Mouse (Mus musculus) c-Kit-negative CD71-positive TER-119-positive erythroid progenitor cells, embryonic 14.5 days (primary cell): ENCODE measurements around the gene Ssx9.
"Not testable (repeated sequence)": the region's sequence is repeated elsewhere in the genome, so short reads cannot be mapped to it uniquely, and the experiment has no call there.

Source experiments
- DNase-seq: peaks from one replicate; pipeline ENCODE4 v3.0.0-alpha.2; 2013; ENCODE audit warnings: low read depth, low spot score

The Ssx9 gene

DNA sequence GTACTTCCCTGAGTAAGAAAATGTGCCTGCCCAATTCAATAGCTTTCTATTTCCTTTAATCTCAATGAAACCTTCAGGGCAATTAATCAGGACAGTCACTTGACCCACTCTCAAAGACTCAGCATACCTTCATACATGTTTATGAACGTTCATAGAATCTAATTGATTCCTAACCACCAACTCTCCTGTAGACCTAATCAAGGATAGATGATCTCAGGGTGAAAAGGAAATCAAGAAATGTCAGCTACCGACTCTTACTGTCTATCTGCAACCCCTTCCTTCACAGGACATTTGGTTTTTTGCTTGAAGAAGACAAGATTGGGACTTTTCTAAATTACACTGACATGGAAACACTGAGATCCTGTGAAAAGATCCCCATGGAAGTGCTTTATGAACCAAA lies at the start of gene Ssx9:
Gene Ssx9, plus strand, starts transcription at position 301 of the 400 bp plus-strand sequence.
- not testable (repeated sequence) for DNase-seq

DNA sequence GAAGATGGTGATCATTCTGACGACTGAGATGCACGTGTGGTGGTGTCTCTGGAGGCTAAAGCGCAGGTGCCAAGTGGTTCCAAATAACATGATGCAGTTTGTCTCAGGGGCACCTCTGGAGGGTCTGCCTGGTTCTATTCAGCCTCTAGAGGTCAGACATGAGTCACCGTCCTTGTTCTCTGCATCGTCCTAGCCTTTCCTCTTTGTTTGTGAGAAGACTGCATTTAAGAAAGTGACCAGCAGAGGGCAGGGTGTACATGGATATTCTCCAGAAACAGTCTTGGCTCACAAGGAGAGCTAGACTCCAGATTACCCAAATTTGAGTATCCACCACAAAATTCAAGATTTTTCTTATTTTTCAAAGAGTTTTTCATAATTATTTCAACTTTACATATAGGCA lies 15.3 kb upstream of the Ssx9 start:
- no peak for DNase-seq

DNA sequence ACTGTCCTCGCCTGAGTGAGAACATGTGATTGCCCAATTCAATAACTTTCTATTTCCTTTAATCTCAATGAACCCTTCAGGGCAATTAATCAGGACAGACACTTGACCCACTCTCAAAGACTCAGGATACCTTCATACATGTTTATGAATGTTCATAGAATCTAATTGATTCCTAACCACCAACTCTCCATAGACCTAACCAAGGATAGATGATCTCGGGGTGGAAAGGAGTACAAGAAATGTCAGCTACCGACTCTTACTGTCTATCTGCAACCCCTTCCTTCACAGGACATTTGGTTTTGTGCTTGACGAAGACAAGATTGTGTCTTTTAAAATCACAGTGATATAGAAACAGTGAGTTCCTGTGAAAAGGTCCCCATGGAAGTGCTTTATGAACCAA lies 55.2 kb downstream of the Ssx9 start, which contains the start of gene Ssxb5:
Gene Ssxb5, plus strand, starts transcription at position 301 of the 400 bp plus-strand sequence.
- not testable (repeated sequence) for DNase-seq
